Mouse (Mus musculus) embryonic facial prominence, embryonic 13.5 days (tissue): ENCODE data around the gene Cacna2d3. TPM values are rescaled to one million over a fixed set of nuclear protein-coding genes. Genes with fewer than 3 reads are reported as not detected.

ENCODE experiments used
- ATAC-seq: fragments of 200-750 bp; cut with Nextera tagmentation; 2 replicates; pipeline ENCODE4 v1.8.0; 2017; ENCODE audit warnings: low read depth; ENCODE audit not compliant: insufficient number of reproducible peaks, insufficient read depth, low FRiP score, low TSS enrichment
- H3K27ac ChIP-seq: fragments of 300-500 bp; sonication (generic); 2 replicates; pipeline ENCODE4 v1.5.1; 2015; ENCODE audit warnings: moderate library complexity, mild to moderate bottlenecking, inconsistent platforms
- H3K27me3 ChIP-seq: fragments of 300-500 bp; sonication (generic); 2 replicates; pipeline ENCODE4 v1.6.1; 2015; ENCODE audit warnings: mild to moderate bottlenecking, inconsistent platforms
- H3K36me3 ChIP-seq: fragments of 300-500 bp; sonication (generic); 2 replicates; pipeline ENCODE4 v1.6.1; 2015; ENCODE audit warnings: mild to moderate bottlenecking, inconsistent platforms
- H3K4me1 ChIP-seq: fragments of 300-500 bp; sonication (generic); 2 replicates; pipeline ENCODE4 v1.6.1; 2015; ENCODE audit warnings: inconsistent platforms
- H3K4me2 ChIP-seq: fragments of 300-500 bp; sonication (generic); 2 replicates; pipeline ENCODE4 v1.6.1; 2015; ENCODE audit warnings: moderate library complexity, mild to moderate bottlenecking, inconsistent platforms
- H3K4me3 ChIP-seq: fragments of 300-500 bp; sonication (generic); 2 replicates; pipeline ENCODE4 v1.5.1; 2015; ENCODE audit warnings: mild to moderate bottlenecking, inconsistent platforms
- H3K9ac ChIP-seq: fragments of 300-500 bp; sonication (generic); 2 replicates; pipeline ENCODE4 v1.6.1; 2015; ENCODE audit warnings: mild to moderate bottlenecking, inconsistent platforms
- H3K9me3 ChIP-seq: fragments of 300-500 bp; sonication (generic); 2 replicates; pipeline ENCODE4 v1.6.1; 2016; ENCODE audit warnings: inconsistent platforms
- WGBS: fragments of 180-500 bp; shearing (Covaris S2); methylation state at CpG from one replicate; pipeline ENCODE4 v1.1.7; 2015; ENCODE audit warnings: mixed read lengths; 5-methylcytosine and 5-hydroxymethylcytosine counted together
- polyA plus RNA-seq: library from polyadenylated mRNA; unstranded; fragments of >200 nt; fragmentation: Nextera tagmentation; extraction: Ambion mirVana; gene quantifications from 2 replicates; pipeline ENCODE4 v1.2.1, GENCODE M21; 2015

Cacna2d3 gene
- polyA plus RNA-seq, 1 experiment from 2014 or later = 43.5 TPM

- no peak overlapping the region for H3K27ac ChIP-seq
- no peaks in the 10 kb centered on the region for H3K27me3 ChIP-seq
- no peaks in the 10 kb centered on the region for H3K9me3 ChIP-seq
- 91% methylated on average over 5 of the region's 5 CpGs for WGBS
- no peak overlapping the region for H3K9ac ChIP-seq
- no peak for ATAC-seq
- H3K4me2 ChIP-seq = no peak overlapping the region
- no peak overlapping the region for H3K4me3 ChIP-seq
- no peaks in the 10 kb centered on the region for H3K4me1 ChIP-seq
- H3K36me3 ChIP-seq = no peaks in the 10 kb centered on the region
These were observed 851.3 kb downstream of the Cacna2d3 start for GRCm38 (mm10) chr14:28870382-28870781.

DNA sequence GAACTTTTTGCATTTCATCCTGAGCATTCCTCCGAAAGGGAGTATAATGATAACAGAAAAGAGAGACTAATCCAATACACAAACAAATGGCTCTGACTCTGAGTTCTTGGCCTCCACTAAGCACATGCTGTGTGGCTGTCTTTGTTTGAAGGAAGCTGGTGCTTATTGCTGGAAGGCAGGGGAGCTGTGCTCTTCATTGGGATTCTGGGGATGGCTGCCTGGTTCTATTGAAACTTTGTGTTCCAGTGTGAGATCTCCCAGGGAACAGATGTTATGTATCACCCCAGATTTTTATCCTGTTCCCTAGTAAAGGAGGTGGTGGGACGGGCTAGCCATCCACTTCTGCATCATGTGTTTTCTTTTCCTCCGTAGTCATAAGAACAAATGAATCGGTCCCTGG, 856.7 kb downstream of the Cacna2d3 start:
- H3K4me3 ChIP-seq = no peak overlapping the region
- no peak overlapping the region for H3K4me2 ChIP-seq
- WGBS = 45% methylated on average over 4 of the region's 4 CpGs

DNA sequence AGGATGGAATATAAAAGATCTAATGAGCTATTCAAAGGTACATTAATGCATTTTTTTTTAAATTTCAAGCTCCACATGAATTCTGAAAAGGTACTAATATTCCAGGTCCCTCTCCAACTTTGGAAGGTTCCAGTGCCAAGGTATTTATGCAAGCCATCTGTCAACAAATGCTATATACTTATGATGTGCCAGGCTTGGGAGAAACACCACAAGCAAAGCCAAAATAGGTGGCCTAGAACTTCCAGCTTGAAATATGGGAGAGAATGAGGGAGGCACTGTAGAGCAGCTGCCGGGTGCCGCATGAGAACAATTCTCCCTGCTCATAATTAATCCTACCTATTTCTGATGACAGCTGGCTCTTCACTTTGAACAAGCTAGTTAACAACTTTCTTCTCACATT, 860.5 kb downstream of the Cacna2d3 start:
- H3K9ac ChIP-seq = no peak overlapping the region
- no peak for ATAC-seq
- peaks cover 14% of the 10 kb centered on the region; the same call in 1 of the 2 replicates for H3K4me1 ChIP-seq
- 0 out of 2 replicates have a peak, but pooled peaks cover 4% of the 10 kb centered on the region for H3K9me3 ChIP-seq
- 92% methylated on average over 2 of the region's 2 CpGs for WGBS
- H3K27me3 ChIP-seq = no peaks in the 10 kb centered on the region
- H3K36me3 ChIP-seq = no peaks in the 10 kb centered on the region
- H3K27ac ChIP-seq = no peak overlapping the region
- no peak overlapping the region for H3K4me2 ChIP-seq
- no peak overlapping the region for H3K4me3 ChIP-seq

More for the DNA sequence above, 856.7 kb downstream of the Cacna2d3 start:
- ATAC-seq = no peak
- Histone ChIP-seq H3K36me3 (no peaks in the 10 kb centered on the region), H3K27me3 (no peaks in the 10 kb centered on the region), H3K9me3 (0 out of 2 replicates have a peak, but pooled peaks cover 4% of the 10 kb centered on the region), H3K27ac (peak overlapping the region; percentile 16; the same call in 1 of the 2 replicates), H3K9ac (no peak overlapping the region), H3K4me1 (peaks cover 14% of the 10 kb centered on the region; the same call in 1 of the 2 replicates)

Other genes with a start within 250 kb of the Cacna2d3 start
- 308 and 361 TPM in 2 replicates for gene Selenok, start 246.4 kb upstream of the Cacna2d3 start, polyA plus RNA-seq